Mouse (Mus musculus) stomach, postnatal 0 days (tissue): ENCODE measurements around the gene Rasa4.

ENCODE experiments used
- CTCF ChIP-seq: IDR thresholded peaks from 2 replicates; pipeline ENCODE4 v1.5.1; 2016; ENCODE audit warnings: antibody characterized with exemption, low read depth, mild to moderate bottlenecking, moderate library complexity
- EP300 ChIP-seq: optimal IDR thresholded peaks from 2 replicates; pipeline ENCODE3; 2016; ENCODE audit warnings: antibody characterized with exemption

GRCm38 (mm10) chr5:136144606-136145430 is 61.1 kb downstream of the Rasa4 start:
- TF ChIP-seq CTCF = no peak
- no peak for TF ChIP-seq EP300
